Mouse (Mus musculus) cerebellum, adult (tissue): Measurements from ENCODE around the gene Tm4sf20.

Experiments
- ATAC-seq: cut with Nextera tagmentation; 2 replicates; pipeline ENCODE4 v1.9.2; 2017; ENCODE audit warnings: mild to moderate bottlenecking, moderate library complexity, mixed read lengths; ENCODE audit not compliant: insufficient number of reproducible peaks, low FRiP score, low TSS enrichment

Gene Tm4sf20

GRCm38 (mm10) chr1:82724339-82725025 lies 43.8 kb downstream of the Tm4sf20 start, which contains the start of gene Mff:
Mff (plus strand) TSS chr1:82724890.
- peak; percentile 98 for ATAC-seq

DNA sequence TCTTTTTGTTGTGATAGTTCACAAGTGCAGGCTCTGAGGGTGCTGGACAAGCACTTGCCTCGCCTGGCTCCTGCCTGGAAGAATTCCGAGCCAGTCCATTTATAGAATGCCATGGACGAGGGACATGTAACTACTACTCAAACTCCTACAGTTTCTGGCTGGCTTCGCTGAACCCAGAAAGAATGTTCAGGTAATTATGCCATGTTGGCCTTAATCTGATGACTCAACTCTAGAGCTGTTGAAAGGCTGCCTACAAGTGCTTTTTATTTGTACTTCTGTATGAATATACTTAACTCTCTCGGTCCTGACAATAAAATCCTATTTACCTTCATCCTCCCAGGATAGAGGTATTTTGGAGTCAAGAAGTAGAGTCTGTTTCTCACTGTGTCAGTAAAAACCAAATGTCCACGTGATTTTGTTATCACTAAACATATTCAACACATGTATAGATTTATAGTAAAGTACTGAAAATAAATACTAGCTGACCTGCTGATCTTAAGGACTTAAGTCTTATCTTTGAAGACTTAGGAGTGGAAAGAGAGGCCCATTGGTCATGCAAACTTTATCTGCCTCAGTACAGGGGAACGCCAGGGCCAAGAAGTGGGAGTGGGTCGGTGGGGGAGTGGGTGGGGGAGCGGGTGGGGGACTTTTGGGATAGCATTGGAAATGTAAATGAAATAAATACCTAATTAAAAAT lies 50.3 kb downstream of the Tm4sf20 start:
- no peak for ATAC-seq
